Mouse (Mus musculus) ES-E14 (cell line): ENCODE measurements at regions not wholly inside any gene's neighbourhood (a gene's known extent, or its start where the extent isn't known, plus 50 kb on each side); places are given as distances from the start of the nearest gene placed in this dataset.

Source experiments
- CHD2 ChIP-seq: IDR thresholded peaks from 2 replicates; pipeline ENCODE4 v1.6.1; 2014; ENCODE audit warnings: mild to moderate bottlenecking, low read depth, low read length, inconsistent platforms
- MAFK ChIP-seq: IDR thresholded peaks from 2 replicates; pipeline ENCODE4 v1.6.1; 2014; ENCODE audit warnings: mild to moderate bottlenecking, low read depth, low read length, inconsistent platforms; ENCODE audit not compliant: insufficient read depth

DNA sequence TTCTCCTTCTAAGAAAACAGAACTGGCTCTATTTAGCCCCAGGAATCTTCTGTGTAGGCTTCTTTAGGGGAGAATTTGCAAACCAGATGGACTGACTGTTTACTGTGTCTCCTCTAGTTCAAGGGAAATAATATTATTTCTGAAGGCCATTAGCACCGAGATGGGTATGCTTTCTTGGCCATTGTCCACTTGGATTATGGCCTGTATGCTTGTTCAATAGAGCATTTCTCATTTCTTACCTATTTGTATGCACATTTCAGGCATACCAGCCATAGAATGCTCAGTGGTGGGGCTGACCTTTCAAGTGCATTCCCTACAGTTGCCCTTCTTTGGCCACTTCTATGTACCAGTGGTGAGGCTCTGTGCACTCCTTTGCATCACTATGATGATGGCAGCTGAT lies 166.3 kb downstream of the Plpp3 start:
- TF ChIP-seq MAFK, result no peak
- no peak for TF ChIP-seq CHD2
